Mouse (Mus musculus): ENCODE data around the gene Use1.

DNA sequence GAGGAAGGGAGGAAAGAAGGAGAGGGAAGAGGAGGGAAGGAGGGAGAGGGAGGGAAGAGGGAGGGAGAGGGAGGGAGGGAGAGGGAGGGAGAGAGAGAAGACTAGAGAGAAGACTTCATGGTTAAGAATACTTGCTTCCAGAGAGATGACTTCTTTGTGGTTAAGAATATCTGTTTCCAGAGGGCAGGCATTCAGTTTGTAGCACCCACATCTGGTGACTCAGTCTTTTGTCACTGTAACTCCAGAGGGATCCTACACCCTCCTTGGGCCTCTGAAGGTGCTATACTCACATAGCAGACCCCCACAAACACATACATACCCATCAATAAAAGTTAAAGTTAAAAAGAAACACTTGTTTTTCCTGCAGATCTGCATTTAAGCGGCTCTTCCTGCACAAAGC lies 15.1 kb upstream of the Use1 start:
- TF ChIP-seq POLR2A (IDR thresholded peaks at IDR 0.05; ENCODE audit: control insufficient read depth in 1 of 2, insufficient read depth in 1 of 2, low read depth in 1 of 2, low read length in 2 of 2, poor library complexity in 1 of 2) (no peak), ETS1 (IDR thresholded peaks at IDR 0.05; ENCODE audit: low read depth, low read length) (no peak), HCFC1 (IDR thresholded peaks at IDR 0.05; ENCODE audit: low read depth, low read length) (no peak), EP300 (IDR thresholded peaks at IDR 0.05; ENCODE audit: low read depth in 1 of 2, low read length in 2 of 2) (no peak), CHD1 (IDR thresholded peaks at IDR 0.05; ENCODE audit: low read depth, low read length) (no peak), ZC3H11A (IDR thresholded peaks at IDR 0.05; ENCODE audit: low read depth, low read length) (no peak), NELFE (IDR thresholded peaks at IDR 0.05; ENCODE audit: low read depth, low read length) (no peak)

All from MEL (cell line).